Mouse (Mus musculus) embryonic facial prominence, embryonic 14.5 days (tissue): Measurements from ENCODE around the gene Zfp518b. TPM values are rescaled to one million over a fixed set of nuclear protein-coding genes. Genes with fewer than 3 reads are reported as not detected.

Experiments used
- ATAC-seq: fragments of 200-750 bp; cut with Nextera tagmentation; 2 replicates; pipeline ENCODE4 v1.8.0; 2017; ENCODE audit warnings: low read depth, moderate number of reproducible peaks, moderate TSS enrichment
- DNase-seq: peaks from one replicate; pipeline ENCODE4 v3.0.0-alpha.2; 2015; ENCODE audit warnings: low spot score
- H3K27ac ChIP-seq: fragments of 300-500 bp; sonication (generic); replicated peaks from 2 replicates; pipeline ENCODE4 v1.5.1; 2014; ENCODE audit warnings: low read depth, mild to moderate bottlenecking, low read length, moderate library complexity
- H3K27me3 ChIP-seq: fragments of 300-500 bp; sonication (generic); replicated peaks from 2 replicates; pipeline ENCODE4 v1.6.1; 2014; ENCODE audit warnings: low read length; ENCODE audit not compliant: control insufficient read depth, insufficient read depth
- H3K36me3 ChIP-seq: fragments of 300-500 bp; sonication (generic); 2 replicates; pipeline ENCODE4 v1.6.1; 2014; ENCODE audit warnings: low read length, mixed read lengths; ENCODE audit not compliant: control insufficient read depth, insufficient read depth
- H3K4me1 ChIP-seq: fragments of 300-500 bp; sonication (generic); 2 replicates; pipeline ENCODE4 v1.6.1; 2014; ENCODE audit warnings: antibody characterized with exemption, low read length; ENCODE audit not compliant: control insufficient read depth, insufficient read depth
- H3K4me2 ChIP-seq: fragments of 300-500 bp; sonication (generic); 2 replicates; pipeline ENCODE4 v1.6.1; 2014; ENCODE audit warnings: low read depth, mild to moderate bottlenecking, low read length, moderate library complexity, mixed read lengths
- H3K4me3 ChIP-seq: fragments of 300-500 bp; sonication (generic); 2 replicates; pipeline ENCODE4 v1.5.1; 2014; ENCODE audit warnings: low read depth, mild to moderate bottlenecking, low read length
- H3K9ac ChIP-seq: fragments of 300-500 bp; sonication (generic); 2 replicates; pipeline ENCODE4 v1.6.1; 2014; ENCODE audit warnings: low read depth, mild to moderate bottlenecking, low read length, moderate library complexity, mixed read lengths
- H3K9me3 ChIP-seq: fragments of 300-500 bp; sonication (generic); 2 replicates; pipeline ENCODE4 v1.6.1; 2016; ENCODE audit warnings: low read length; ENCODE audit not compliant: control insufficient read depth
- WGBS: fragments of 180-500 bp; shearing (Covaris S2); extraction: QIAGEN DNeasy Blood & Tissue Kit; methylation state at CpG from one replicate; pipeline ENCODE4 v1.1.7; 2014; 5-methylcytosine and 5-hydroxymethylcytosine counted together
- polyA plus RNA-seq: library from polyadenylated mRNA; unstranded; fragments of >200 nt; fragmentation: Nextera tagmentation; extraction: Ambion mirVana; gene quantifications from 2 replicates; pipeline ENCODE4 v1.2.1, GENCODE M21; 2014

The Zfp518b gene
- polyA plus RNA-seq, 1 experiment from 2014 or later, result 17.1 TPM

DNA sequence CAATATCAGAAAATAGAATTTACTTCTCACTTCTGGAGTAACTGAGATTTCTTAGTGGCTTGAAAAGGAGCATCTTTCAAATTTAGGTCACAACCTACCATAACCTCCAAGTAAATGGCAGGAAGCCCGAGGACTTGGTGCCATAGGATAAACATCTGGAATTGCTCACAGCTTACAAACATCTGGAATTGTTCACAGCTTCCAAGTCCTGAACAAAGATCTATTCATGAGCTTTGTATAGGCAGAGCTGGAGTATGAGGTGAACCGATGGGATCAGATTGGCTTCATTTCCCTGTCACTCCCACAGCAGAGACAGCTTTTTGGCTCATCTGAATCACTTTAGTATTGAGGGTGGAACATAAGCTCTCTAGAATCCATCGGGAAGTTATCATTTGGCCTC lies 65.7 kb downstream of the Zfp518b start:
- no peak overlapping the region for H3K4me3 ChIP-seq
- H3K27ac ChIP-seq, result no peak overlapping the region
- H3K36me3 ChIP-seq, result no peaks in the 10 kb centered on the region
- no peak overlapping the region for H3K9ac ChIP-seq
- 24% methylated on average over 3 of the region's 3 CpGs for WGBS
- ATAC-seq (peak; percentile 44; the same call in 1 of the 2 replicates), DNase-seq (peak; percentile 81)
- H3K9me3 ChIP-seq, result no peaks in the 10 kb centered on the region
- no peaks in the 10 kb centered on the region for H3K27me3 ChIP-seq
- H3K4me1 ChIP-seq, result peaks cover 15% of the 10 kb centered on the region
- H3K4me2 ChIP-seq, result no peak overlapping the region

Other genes with a start within 250 kb of the Zfp518b start
- gene Slc2a9, start 181.7 kb downstream of the Zfp518b start, polyA plus RNA-seq, result 0.56 and 0.76 TPM in 2 replicates
- gene Wdr1, start 121.6 kb downstream of the Zfp518b start, polyA plus RNA-seq, result 241 and 247 TPM in 2 replicates
- 0.17 TPM in 1 of 2 replicates, not detected in the other for gene Clnk, start 192.0 kb upstream of the Zfp518b start, polyA plus RNA-seq